Mouse (Mus musculus) adrenal gland, postnatal 25 days (tissue): ENCODE results near the gene 2900026A02Rik. TPM values are rescaled to one million over a fixed set of nuclear protein-coding genes. Genes with fewer than 3 reads are reported as not detected.

ENCODE experiments used
- DNase-seq: peaks from one replicate; pipeline ENCODE4 v3.0.0; 2021; ENCODE audit warnings: mixed read lengths
- total RNA-seq: library from RNA; stranded (reverse); gene quantifications from 2 replicates; pipeline ENCODE4 v1.2.3, GENCODE M21; 2021

2900026A02Rik gene
- total RNA-seq, 1 experiment from 2014 or later: 17.8 TPM

DNA sequence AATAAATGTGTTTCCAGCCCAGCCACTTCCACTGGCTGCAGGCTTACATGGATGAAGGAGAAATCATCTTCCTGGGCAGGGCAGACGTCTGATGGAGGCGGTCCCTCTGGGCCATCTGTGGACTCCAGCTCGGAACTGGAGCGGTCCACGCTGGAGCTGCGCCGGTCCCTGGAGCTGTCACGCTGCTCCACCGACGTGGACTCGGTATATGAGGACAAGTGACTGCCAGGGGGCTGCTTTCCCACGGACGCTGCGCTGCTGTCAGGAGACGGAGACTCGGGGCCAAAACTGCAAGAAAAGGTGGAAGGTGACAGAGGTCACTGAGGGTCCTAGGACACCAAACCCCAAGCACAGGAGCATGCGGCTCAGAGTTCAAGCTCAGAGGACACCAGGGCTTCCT lies 123.5 kb downstream of the 2900026A02Rik start:
- DNase-seq: no peak

- no peak for DNase-seq
Observed at GRCm38 (mm10) chr5:113095456-113095855, 125.6 kb downstream of the 2900026A02Rik start.

DNA sequence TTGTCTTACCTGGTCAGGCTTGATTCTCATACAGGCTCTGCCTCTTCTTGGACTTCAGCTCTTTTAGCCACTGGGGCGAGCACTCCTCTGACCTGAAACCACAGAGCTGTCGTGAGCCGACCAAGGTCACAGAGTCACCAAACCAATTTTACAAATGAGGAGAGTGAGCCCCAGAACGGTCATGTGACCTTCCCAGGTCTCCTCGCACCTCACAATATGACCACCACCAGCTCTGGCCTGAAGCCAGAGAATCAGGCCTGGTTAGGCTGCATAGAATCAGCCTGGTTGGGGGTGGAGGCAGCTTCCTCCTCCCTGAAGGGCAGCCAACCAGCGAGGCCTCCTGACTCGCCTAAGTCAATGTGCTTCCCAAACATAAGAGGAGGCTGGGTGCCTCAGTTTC lies 128.6 kb downstream of the 2900026A02Rik start:
- DNase-seq: no peak

- DNase-seq: peak; percentile 29
Observed at GRCm38 (mm10) chr5:113091162-113091561, 129.9 kb downstream of the 2900026A02Rik start.

DNA sequence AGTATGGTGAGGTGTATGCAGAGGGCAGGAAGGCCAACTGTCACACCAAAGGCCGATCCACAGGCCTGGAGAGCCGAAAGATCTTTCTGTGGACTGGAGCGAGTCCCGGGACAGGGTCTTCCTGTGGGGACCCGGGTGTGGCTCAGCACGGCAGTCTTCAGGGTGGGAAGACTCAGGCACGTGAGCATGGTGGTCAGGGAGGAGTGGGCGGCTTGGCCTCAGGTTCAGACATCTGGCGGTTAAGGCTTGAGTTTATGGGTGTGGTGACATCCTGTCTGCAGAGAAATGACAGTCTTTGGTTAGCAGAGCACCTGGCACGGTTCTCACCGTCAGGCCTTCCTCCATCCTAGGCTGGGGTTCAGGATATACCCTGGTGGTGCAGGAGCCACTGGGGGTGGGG lies 130.3 kb downstream of the 2900026A02Rik start:
- no peak for DNase-seq

DNA sequence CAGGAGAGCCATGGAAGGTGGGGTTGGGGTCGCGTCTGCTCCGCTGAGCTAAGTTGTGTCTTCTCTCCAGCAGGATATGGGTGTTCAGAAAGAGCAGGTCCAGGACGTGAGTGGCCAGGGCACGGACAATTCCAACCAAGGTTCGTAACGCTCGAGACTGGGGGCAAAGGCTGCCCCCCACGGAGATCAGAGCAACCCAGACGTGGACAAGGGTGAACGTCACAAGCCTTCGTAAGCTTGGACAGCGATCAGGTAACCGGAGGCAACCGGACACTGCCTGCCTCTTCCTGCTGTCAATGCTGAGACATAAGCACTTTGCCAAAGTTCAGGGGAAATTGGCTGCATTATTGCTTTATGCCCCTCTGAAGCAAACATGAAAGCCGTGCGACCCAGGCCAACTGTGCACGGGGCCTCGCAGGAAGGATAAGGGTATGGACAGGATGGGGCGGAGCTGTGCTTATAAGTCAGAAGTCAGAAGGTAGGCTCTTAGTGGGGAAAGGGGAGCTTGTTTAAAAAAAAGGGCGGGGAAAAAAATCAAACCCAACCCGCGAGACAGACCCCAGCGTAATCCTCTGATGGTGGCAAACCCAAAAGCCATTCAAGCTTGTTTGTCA lies 130.9 kb downstream of the 2900026A02Rik start:
- DNase-seq: no peak

- DNase-seq: no peak
Observed at GRCm38 (mm10) chr5:113087465-113087864, 133.6 kb downstream of the 2900026A02Rik start.

GRCm38 (mm10) chr5:113086990-113087389 lies 134.0 kb downstream of the 2900026A02Rik start:
- DNase-seq: no peak

DNA sequence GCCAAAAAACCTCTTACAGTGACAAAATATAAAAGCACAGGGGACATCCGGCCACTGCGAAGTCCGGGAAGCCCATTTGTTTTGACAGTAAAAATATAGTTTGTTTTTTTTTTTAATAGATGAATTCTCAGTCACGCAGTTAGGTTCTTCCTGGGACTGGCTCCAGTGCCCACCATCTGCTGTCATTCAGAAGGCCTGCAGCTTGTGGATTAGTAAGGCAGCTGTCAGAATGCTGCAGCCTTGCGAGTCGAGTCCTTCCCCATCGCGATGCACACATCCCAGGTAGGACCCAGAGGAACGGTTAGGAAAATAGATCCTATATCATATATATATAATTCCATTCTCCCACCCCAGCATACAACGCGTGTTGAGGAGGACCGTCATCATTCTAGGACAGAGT lies 134.6 kb downstream of the 2900026A02Rik start:
- no peak for DNase-seq

DNA sequence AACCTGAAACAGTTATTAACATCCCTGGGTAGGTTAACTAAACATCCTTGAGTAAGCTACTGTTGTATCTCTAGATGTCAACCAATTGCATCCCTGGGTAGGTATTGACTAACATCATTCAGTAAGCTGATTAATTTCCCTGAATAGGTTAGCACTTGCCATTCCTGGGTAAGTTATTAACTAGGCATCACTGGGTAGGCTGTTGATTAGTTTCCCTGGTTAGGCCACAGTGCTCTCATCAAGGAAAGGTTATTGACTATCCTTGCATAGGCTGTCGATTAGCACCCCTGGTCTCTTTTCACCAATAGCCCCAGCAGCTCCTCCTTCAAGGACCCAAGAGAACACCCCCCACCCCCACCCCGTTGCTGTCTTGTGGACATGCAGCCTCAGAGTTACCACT lies 135.1 kb downstream of the 2900026A02Rik start:
- DNase-seq: no peak

DNA sequence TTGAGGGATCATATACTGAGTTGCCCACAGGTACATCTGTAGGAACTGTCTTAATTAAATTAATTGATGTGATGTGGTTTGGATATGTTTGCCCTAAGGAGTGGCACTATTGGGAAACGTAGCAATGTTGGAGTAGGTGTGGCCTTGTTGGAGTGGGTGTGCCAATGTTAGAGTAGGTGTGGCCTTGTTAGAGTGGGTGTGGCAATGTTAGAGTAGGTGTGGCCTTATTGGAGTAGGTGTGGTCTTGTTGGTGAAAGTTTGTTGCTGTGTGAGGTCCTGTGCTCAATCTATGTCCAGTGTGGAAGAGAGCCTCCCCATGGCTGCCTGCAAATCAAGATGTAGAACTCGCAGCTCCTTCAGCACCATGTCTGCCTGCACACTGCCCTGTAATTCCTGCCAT lies 136.7 kb downstream of the 2900026A02Rik start:
- DNase-seq: no peak

GRCm38 (mm10) chr5:113082356-113083168 lies 138.5 kb downstream of the 2900026A02Rik start:
- DNase-seq: no peak

DNA sequence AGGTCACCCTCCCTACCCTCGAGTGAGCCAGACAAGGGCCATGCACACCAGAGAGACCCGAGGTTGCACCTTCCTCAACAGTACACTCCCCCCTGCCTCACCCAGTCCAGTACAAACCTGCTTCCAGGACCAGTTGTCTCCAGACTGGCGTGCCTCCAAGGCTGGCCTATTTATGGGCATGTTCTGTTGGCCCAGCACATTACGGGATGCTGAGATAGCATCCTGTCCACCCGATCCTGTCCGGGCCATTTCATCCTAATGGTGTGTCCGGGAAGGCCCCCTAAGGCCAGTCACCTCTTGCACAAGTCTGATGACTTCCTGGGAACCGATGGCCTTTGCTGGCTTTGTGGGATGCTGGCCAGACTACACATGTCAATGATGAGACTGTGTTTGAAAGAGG lies 139.6 kb downstream of the 2900026A02Rik start, which contains the start of gene Crybb3:
TSS of gene Crybb3 (minus strand) at position 146 of the 400 bp plus-strand sequence.
- DNase-seq: peak; percentile 45

DNA sequence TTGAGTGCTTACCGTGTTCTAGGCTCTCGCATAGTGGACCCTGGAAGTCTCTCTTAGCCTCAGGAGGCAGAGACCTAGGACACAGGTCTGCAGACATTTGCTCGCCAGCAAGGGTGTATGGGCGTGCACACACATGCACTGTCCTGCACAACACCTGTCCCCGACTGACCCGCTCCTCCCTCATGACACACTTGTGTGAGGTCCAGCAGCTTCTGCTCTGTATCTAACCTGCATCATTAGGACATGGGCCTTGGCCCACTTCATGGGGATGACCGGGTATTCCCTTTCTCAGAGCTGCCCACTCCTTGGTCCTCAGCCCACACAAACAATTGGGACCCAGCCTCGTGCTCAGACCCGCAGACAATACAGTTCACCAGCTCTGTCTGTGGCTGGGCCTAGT lies 140.0 kb downstream of the 2900026A02Rik start:
- no peak for DNase-seq

DNA sequence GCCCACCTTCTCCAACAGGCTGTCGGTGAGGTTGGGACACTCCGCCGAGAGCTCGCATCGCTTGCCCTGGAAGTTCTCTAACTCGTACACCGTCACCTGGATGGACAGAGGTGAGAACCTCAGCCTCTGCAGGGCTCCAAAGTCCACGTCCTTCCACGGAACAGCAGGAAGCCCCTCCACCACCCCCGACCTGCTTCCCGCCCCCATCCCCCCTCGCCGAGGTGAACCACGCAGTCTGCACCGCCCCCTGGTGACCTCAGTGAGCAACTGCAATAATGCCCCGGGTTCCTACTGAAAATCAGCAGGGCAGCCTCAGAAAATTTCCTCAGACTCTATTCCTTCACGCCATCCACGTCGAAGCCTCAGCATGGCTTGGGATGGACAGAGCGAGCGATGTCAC lies 141.3 kb downstream of the 2900026A02Rik start:
- DNase-seq: peak; percentile 38

GRCm38 (mm10) chr5:113078686-113079085 lies 142.3 kb downstream of the 2900026A02Rik start:
- DNase-seq: no peak

DNA sequence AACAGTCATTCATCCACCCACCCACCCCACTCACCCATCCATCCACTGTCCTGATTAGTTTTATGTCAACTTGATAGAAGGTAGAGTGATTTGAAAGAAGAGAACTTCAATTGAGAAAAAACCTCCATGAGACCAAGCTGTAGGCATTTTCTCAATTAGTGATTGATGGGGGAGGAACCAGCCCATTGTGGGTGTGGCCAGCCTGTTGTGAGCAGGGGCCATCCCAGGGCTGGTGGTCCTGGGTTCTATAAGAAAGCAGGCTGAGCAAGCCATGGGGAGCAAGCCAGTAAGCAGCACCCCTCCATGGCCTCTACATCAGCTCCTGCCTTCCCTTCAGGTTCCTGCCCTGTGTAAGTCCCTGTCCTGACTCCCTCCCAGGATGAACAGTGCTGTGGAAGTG lies 151.0 kb downstream of the 2900026A02Rik start, which contains the start of gene Crybb2:
TSS of gene Crybb2 (minus strand) at position 101 of the 400 bp plus-strand sequence.
- DNase-seq: no peak

GRCm38 (mm10) chr5:113054308-113054707 lies 166.7 kb downstream of the 2900026A02Rik start:
- peak; percentile 83 for DNase-seq

- no peak for DNase-seq
Observed at GRCm38 (mm10) chr5:113050581-113051185, 170.4 kb downstream of the 2900026A02Rik start.

- DNase-seq: no peak
Observed at GRCm38 (mm10) chr5:113049876-113050275, 171.2 kb downstream of the 2900026A02Rik start.

DNA sequence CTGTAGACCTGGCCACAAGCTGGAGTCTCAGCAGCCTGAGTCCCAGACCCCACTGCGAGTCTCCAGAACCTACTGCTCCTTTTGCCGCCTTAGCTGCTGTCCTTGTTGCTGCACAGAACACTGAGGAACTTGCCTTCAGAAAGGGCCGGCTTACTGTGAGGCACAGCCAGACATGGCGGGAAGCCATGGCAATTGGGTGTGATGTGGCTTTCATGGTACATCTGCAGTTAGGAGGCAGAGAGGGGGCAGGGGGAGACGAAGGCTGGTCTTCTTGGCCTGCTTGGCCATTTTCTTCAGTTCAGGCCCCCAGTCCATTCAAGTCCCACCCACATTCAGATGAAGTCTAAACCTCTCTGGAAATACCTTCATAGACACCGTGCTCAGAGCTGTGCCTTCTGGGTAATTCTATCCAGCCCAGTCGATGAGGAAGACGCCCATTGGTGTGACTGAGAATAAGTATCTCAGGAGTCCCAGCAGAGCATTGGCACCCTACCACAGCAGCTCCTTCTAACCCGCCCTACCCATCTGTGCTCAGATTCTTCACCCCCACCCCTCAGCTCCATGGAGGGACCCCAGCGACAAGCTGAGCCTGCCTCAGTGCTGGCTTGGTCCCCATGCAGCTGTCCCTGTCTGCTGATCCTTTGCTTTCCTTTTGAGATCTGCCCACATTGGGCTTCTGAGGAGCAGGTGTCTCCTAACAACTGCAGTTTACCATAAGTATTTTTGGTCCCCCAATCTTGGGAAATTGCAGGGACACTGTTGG lies 175.3 kb downstream of the 2900026A02Rik start:
- no peak for DNase-seq

DNA sequence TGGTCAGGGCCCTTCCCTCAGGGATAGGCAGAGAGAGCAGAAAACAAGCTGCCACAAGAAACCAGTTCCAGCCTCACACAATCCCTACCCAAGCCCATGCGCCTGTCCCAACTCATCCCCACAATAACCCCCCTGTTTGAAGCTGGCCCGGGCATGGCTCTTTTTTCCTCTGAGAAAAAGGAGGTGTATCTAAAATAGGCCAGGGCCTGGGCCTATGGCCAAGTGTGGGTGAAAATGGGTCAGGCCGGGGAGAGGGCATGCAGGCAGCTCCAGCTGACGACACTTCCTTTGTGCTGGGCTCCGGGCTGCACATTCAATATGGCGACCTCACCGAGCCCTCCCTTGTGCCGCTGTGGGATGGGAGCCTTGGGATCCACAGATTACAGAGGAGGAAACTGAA lies 177.5 kb downstream of the 2900026A02Rik start:
- DNase-seq: peak; percentile 59
